Mouse (Mus musculus) brain, adult 2 months (tissue): Measurements from ENCODE around the gene Kansl1.
A peak's percentile ranks its signal among the peaks of the same experiment; 100 is the strongest.
"Not testable (repeated sequence)": the region's sequence is repeated elsewhere in the genome, so short reads cannot be mapped to it uniquely, and the experiment has no call there.

Source experiments
- DNase-seq: peaks from one replicate; pipeline ENCODE4 v3.0.0; 2011; ENCODE audit warnings: low read depth, low spot score

Gene Kansl1

GRCm38 (mm10) chr11:104468751-104469268 lies at the start of gene Kansl1:
TSS of gene Kansl1 (minus strand) at chr11:104468861.
- no peak for DNase-seq

DNA sequence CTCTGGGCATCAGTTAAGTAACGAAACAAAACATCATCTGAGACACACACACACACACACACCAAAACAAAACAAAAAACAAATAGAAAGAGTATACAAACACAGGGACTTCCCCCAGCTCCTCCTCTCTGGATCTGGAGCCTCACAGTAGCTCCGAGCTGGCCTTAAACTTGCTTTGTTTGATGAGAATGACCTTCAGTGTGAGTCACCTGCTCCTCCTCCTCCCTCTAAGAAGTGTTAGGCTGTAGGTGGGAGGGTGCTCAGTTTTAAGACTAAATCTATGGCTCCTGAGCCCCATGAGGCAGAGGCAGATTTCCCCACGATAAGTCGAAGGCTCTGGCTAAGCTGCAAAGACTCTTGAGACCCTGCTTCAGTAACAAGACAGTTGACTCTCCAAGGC lies 43.8 kb upstream of the Kansl1 start:
- peak; percentile 56 for DNase-seq

GRCm38 (mm10) chr11:104510606-104511005 lies 41.9 kb upstream of the Kansl1 start:
- DNase-seq = peak; percentile 52

GRCm38 (mm10) chr11:104508455-104508854 lies 39.8 kb upstream of the Kansl1 start:
- DNase-seq = no peak

DNA sequence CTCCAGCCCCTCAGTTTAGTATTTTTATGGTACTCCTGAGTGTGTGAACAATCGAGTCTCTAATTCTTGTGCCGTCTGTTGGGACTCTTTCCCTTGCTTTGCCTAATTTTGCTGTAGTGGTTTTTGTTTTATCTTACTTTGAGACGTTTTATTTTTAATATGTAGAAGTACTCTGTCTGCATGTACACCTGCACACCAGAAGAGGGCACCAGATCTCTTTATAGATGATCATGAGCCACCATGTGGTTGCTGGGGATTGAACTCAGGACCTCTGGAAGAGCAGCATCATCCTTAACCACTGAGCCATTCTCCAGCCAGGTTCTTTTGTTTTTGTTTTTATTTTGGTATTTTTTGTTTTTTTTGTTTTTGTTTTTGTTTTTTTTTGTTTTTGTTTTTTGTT lies 19.6 kb upstream of the Kansl1 start:
- no peak for DNase-seq

DNA sequence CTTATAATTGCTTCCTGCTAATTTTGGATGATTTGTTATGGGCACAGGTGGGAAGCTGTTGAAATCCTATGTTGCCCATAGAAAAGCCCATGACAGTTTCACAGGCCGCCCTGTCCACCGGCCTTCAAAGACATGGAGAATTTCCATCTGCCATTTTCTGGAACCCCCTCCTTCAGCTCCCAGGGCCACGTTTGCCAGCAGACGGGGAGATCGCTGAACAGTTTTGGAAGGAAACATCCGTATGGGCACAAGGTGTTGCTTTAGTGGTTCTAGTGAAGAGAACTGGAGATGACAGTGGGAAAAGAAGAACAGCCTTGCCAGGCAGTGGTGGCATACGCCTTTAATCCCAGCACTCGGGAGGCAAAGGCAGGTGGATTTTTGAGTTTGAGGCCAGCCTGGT lies 13.3 kb upstream of the Kansl1 start:
- no peak for DNase-seq

DNA sequence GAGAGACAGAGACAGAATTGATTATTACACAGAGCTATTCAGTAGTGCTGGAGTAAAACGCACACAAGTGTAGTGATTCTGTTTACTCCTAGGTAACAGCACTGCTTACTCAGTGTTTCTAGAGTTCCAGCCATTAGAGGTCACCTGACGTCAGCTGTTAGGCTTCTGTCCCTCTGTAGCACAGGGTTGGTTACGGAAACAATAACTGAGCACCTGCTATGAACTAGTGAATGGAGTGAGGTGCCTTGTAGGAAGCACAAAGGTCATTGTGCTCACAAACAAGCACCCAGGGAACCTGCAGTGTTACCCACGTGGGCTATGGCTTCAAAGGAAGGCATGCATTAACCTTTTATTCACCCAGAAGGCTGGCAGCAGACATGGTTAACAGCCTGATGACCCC lies 10.8 kb upstream of the Kansl1 start:
- DNase-seq = no peak

GRCm38 (mm10) chr11:104469371-104469835 lies 742 bp upstream of the Kansl1 start:
- peak; percentile 98 for DNase-seq

DNA sequence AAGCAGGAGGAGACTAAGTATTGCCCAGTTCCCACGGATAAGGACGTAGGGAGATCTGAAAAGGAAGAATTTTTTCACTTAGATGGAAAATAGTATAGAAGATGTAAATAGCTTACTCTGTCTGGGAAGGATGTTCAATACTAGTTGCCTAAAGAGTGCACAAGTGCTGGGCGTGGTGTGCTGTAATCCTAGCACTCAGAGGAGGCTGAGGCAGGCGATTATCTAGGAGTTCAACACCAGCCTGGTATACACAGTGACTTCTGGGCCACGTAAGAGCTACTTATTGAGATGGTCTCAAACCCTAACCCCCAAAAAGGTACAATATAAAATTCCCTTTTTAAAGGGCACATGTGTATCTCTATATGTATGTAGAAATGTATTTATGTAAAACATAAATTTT lies 963 bp downstream of the Kansl1 start:
- DNase-seq = no peak

GRCm38 (mm10) chr11:104461551-104461950 lies 7.1 kb downstream of the Kansl1 start:
- DNase-seq = peak; percentile 91

- no peak for DNase-seq
Observed at GRCm38 (mm10) chr11:104459671-104460070, 9.0 kb downstream of the Kansl1 start.

- DNase-seq = no peak
Observed at GRCm38 (mm10) chr11:104458507-104458906, 10.2 kb downstream of the Kansl1 start.

DNA sequence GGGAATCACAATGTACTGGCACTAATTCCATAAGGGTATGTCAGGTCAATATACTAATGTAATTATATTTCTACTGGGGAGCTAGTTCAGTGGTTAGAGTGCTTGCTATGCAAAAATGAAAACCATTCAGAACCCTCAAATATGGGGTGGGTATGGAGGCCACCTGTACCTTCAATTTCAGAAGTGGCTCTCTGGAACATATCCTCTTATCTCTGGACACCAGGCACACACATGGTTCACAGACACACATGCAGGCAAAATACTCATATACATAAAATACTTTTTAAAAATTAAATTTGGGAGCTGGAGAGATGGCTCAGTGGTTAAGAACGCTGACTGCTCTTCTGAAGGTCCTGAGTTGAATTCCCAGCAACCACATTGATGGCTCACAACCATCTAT lies 16.0 kb downstream of the Kansl1 start:
- DNase-seq = no peak

DNA sequence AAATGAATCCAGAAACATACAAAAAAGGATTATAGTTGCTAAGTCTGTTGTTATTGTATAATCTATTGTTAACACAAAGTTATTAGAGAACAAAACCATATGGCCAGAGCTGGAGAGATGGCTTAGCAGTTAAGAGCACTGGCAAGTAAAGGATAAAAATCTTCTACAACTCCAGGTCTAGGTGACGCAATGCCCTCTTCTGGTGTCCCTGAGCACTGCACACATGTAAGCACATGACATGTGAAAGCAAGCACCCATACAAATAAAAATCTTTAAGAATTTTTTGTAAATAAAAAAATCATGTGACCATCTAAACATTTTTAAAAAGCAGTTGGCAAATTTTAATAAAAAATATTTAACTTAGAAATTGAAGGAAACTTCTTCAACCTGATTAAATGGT lies 17.4 kb downstream of the Kansl1 start:
- no peak for DNase-seq

GRCm38 (mm10) chr11:104448499-104448898 lies 20.2 kb downstream of the Kansl1 start:
- not testable (repeated sequence) for DNase-seq

GRCm38 (mm10) chr11:104445538-104445937 lies 23.1 kb downstream of the Kansl1 start:
- no peak for DNase-seq

GRCm38 (mm10) chr11:104445044-104445443 lies 23.6 kb downstream of the Kansl1 start:
- no peak for DNase-seq

- DNase-seq = no peak
Observed at GRCm38 (mm10) chr11:104443359-104443758, 25.3 kb downstream of the Kansl1 start.

- peak; percentile 96 for DNase-seq
Observed at GRCm38 (mm10) chr11:104442333-104443136, 26.1 kb downstream of the Kansl1 start.

- peak; percentile 96 for DNase-seq
Observed at GRCm38 (mm10) chr11:104441475-104442332, 27.0 kb downstream of the Kansl1 start.

DNA sequence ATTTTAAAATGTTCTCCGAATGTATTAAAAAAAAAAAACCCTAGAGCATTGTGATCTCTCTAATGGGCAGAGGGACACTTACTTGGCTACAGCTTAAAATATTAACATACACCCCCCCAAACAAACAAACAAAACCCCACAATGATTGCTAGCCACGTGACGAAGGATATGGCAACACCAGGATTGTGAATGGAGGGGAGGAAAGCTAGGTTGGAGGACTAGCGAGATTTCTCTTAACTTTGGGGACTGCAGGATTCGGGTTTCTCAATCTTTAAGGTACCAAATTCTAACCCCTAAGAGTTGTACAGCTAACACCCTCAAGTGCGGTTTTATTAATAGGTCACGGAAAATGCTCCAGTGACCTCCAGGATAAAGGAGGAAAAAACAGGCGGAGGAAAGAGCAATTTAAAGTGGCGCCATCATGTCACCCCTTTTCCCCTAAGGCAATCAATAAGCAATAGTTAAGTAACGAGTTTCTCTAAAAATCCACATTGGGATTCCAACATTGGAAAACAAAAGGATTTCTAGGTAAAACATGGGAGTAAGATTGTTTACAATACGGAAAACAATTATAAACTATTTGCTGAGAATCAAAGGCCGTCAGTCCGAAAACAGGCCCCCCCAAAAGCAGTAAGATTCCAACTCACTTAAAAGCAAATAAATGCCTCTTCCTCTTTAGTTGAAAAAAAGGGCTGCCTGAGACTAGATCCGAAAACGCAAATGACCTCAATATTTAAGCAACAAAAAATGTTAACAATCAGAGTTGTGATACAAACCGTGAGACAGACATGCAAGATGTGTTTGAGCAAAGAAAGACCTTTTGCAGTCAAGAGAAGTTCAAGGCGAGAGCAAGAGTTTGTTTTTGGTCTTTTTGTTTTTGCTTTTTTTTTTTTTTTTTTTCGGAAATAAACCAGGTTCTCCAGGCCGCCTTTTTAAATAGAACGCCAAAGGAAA lies 27.9 kb downstream of the Kansl1 start:
- DNase-seq = peak; percentile 53
